Mouse (Mus musculus) embryonic facial prominence, embryonic 11.5 days (tissue): ENCODE results near the gene Dhx38. TPM values are rescaled to one million over a fixed set of nuclear protein-coding genes. Genes with fewer than 3 reads are reported as not detected.

Experiments
- ATAC-seq: fragments of 200-750 bp; cut with Nextera tagmentation; replicated peaks from 2 replicates; pipeline ENCODE4 v1.8.0; 2017; ENCODE audit warnings: low read depth; ENCODE audit not compliant: insufficient number of reproducible peaks, low FRiP score, low TSS enrichment
- DNase-seq: peaks from one replicate; pipeline ENCODE4 v3.0.0-alpha.2; 2015; ENCODE audit warnings: low spot score
- H3K27ac ChIP-seq: fragments of 300-500 bp; sonication (generic); replicated peaks from 2 replicates; pipeline ENCODE4 v1.5.1; 2014; ENCODE audit warnings: mild to moderate bottlenecking, low read depth, low read length, control low read depth
- H3K27me3 ChIP-seq: fragments of 300-500 bp; sonication (generic); 2 replicates; pipeline ENCODE4 v1.6.1; 2014; ENCODE audit warnings: mild to moderate bottlenecking, low read length, moderate library complexity, mixed read lengths; ENCODE audit not compliant: control insufficient read depth, insufficient read depth
- H3K36me3 ChIP-seq: fragments of 300-500 bp; sonication (generic); replicated peaks from 2 replicates; pipeline ENCODE4 v1.6.1; 2014; ENCODE audit warnings: low read depth, mild to moderate bottlenecking, low read length, moderate library complexity, mixed read lengths; ENCODE audit not compliant: control insufficient read depth, insufficient read depth
- H3K4me1 ChIP-seq: fragments of 300-500 bp; sonication (generic); 2 replicates; pipeline ENCODE4 v1.6.1; 2014; ENCODE audit warnings: low read length, mixed read lengths; ENCODE audit not compliant: control insufficient read depth, insufficient read depth
- H3K4me2 ChIP-seq: fragments of 300-500 bp; sonication (generic); 2 replicates; pipeline ENCODE4 v1.6.1; 2014; ENCODE audit warnings: low read depth, mild to moderate bottlenecking, control low read depth, low read length, moderate library complexity
- H3K4me3 ChIP-seq: fragments of 300-500 bp; sonication (generic); 2 replicates; pipeline ENCODE4 v1.5.1; 2014; ENCODE audit warnings: low read depth, low read length, control low read depth
- H3K9ac ChIP-seq: fragments of 300-500 bp; sonication (generic); replicated peaks from 2 replicates; pipeline ENCODE4 v1.6.1; 2014; ENCODE audit warnings: mild to moderate bottlenecking, control low read depth, low read length
- H3K9me3 ChIP-seq: fragments of 300-500 bp; sonication (generic); replicated peaks from 2 replicates; pipeline ENCODE4 v1.6.1; 2016; ENCODE audit warnings: mild to moderate bottlenecking, low read length, inconsistent platforms, mixed read lengths; ENCODE audit not compliant: control insufficient read depth
- WGBS: fragments of 180-500 bp; shearing (Covaris S2); extraction: QIAGEN DNeasy Blood & Tissue Kit; methylation state at CpG from one replicate; pipeline ENCODE4 v1.1.7; 2014; 5-methylcytosine and 5-hydroxymethylcytosine counted together
- polyA plus RNA-seq: library from polyadenylated mRNA; unstranded; fragments of >200 nt; fragmentation: Nextera tagmentation; extraction: Ambion mirVana; gene quantifications from 2 replicates; pipeline ENCODE4 v1.2.1, GENCODE M21; 2014

Gene Dhx38
- polyA plus RNA-seq, 1 experiment from 2014 or later: 20.4 TPM

DNA sequence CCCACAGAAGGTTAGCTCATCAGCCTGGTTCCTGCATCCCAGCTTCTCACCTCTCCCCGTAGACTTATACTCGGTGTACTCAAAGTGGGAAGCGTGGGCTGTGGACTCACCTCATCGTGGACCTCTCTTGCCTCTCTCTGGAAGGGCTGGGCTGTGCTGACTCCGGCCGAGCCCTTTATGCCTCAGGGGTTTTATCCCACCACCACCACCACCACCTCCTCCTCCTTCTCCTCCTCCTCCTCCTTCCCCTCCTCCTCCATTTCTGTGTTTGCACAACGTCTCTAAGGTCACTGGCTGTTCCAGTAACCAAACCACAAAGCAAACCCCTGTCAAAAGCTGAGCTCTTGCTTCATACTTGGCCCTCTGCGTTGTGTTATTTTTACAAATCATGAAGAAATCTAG is 13.2 kb upstream of the Dhx38 start, which contains the start of gene Hp:
Hp (minus strand) TSS at position 273 of the 402 bp plus-strand sequence.
- Histone ChIP-seq H3K9me3 (no peaks in the 10 kb centered on the region), H3K4me1 (no peaks in the 10 kb centered on the region), H3K36me3 (no peaks in the 10 kb centered on the region), H3K9ac (no peak within 1 kb of the TSS), H3K4me3 (no peak within 1 kb of the TSS), H3K4me2 (no peak within 1 kb of the TSS), H3K27me3 (no peaks in the 10 kb centered on the region), H3K27ac (no peak within 1 kb of the TSS)
- no peak for ATAC-seq
- DNase-seq: no peak
- WGBS: 58% methylated on average over 8 of the region's 8 CpGs

DNA sequence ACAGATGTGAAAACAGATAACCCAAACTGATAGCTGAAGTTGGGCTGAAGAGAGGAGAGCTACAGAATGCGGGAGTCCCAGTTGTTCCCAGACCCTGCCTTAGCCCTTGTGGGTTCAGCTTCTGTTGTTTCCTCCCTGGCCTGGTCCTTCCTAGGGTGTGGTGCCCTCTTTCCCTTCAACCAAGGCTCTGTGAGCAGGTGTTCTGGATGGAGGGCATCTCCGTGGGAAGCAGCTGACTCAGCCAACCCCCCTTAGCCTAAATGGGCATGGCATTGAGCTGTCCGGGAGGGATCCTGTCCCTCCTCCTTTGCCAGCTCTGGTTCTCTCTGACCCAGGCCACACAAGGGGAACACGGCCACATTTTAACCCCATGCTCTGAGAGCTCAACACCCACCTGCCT is 10.7 kb upstream of the Dhx38 start:
- no peaks in the 10 kb centered on the region for H3K9me3 ChIP-seq
- DNase-seq (no peak), ATAC-seq (no peak)
- H3K9ac ChIP-seq: no peak overlapping the region
- no peak overlapping the region for H3K4me3 ChIP-seq
- no peaks in the 10 kb centered on the region for H3K27me3 ChIP-seq
- H3K27ac ChIP-seq: no peak overlapping the region
- WGBS: 78% methylated on average over 4 of the region's 4 CpGs
- H3K36me3 ChIP-seq: no peaks in the 10 kb centered on the region
- no peaks in the 10 kb centered on the region for H3K4me1 ChIP-seq
- H3K4me2 ChIP-seq: no peak overlapping the region

GRCm38 (mm10) chr8:109571139-109571538 is 5.5 kb upstream of the Dhx38 start:
- no peaks in the 10 kb centered on the region for H3K27me3 ChIP-seq
- no peak overlapping the region for H3K4me3 ChIP-seq
- no peak overlapping the region for H3K4me2 ChIP-seq
- no peak overlapping the region for H3K27ac ChIP-seq
- H3K36me3 ChIP-seq: no peaks in the 10 kb centered on the region
- H3K9me3 ChIP-seq: no peaks in the 10 kb centered on the region
- DNase-seq (no peak), ATAC-seq (no peak)
- H3K4me1 ChIP-seq: no peaks in the 10 kb centered on the region
- WGBS: 87% methylated on average over 12 of the region's 12 CpGs
- no peak overlapping the region for H3K9ac ChIP-seq

DNA sequence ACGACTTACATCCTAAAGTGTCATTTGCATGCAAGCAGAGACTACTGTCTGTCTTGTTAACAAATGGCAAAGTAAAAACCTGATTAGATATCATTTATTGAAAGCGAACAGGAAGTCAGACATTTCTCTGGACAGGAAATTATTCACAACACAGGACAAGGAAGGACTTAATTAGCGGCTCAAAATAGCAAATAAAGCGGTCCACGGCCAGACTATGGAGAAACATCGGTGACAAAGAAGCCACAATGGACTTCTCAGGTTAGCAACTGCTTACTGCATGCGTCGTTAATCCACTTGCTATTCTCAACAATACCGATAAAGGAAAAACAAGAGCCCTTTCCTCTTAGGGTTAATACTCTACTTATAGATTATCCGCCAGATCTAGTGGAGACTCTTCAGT is 895 bp downstream of the Dhx38 start:
- 6% methylated on average over 10 of the region's 10 CpGs for WGBS
- H3K27me3 ChIP-seq: no peaks in the 10 kb centered on the region
- peak overlapping the region; percentile 95 for H3K9ac ChIP-seq
- ATAC-seq (no peak), DNase-seq (no peak)
- H3K9me3 ChIP-seq: no peaks in the 10 kb centered on the region
- peaks cover 2% of the 10 kb centered on the region for H3K36me3 ChIP-seq
- peak overlapping the region; percentile 78 for H3K4me2 ChIP-seq
- H3K4me1 ChIP-seq: no peaks in the 10 kb centered on the region
- H3K4me3 ChIP-seq: peak overlapping the region; percentile 91
- peak overlapping the region; percentile 78; the same call in 1 of the 2 replicates for H3K27ac ChIP-seq

DNA sequence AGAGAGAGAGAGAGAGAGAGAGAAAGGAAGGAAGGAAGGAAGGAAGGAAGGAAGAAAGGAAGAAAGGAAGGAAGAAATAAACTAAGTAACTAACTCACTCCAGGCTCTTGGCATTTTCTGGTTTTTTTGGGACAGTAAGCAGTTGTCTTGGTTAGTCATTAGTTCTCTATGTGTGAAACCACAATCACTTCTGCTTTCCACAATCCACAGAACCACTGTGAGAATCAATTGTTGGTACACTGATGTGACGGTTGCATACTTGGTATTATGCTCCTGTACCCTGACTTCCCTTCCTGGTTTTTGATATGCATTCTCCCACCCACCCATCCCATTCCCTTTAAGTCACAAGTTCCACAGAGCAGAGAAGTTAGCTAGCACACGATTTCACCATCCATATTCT is 1.8 kb downstream of the Dhx38 start:
- no peak overlapping the region for H3K4me3 ChIP-seq
- H3K4me1 ChIP-seq: no peaks in the 10 kb centered on the region
- no peak overlapping the region for H3K27ac ChIP-seq
- peaks cover 8% of the 10 kb centered on the region for H3K36me3 ChIP-seq
- ATAC-seq (no peak), DNase-seq (no peak)
- H3K9ac ChIP-seq: no peak overlapping the region
- no peaks in the 10 kb centered on the region for H3K27me3 ChIP-seq
- no peaks in the 10 kb centered on the region for H3K9me3 ChIP-seq
- H3K4me2 ChIP-seq: no peak overlapping the region
- WGBS: 83% methylated on average over 2 of the region's 2 CpGs

DNA sequence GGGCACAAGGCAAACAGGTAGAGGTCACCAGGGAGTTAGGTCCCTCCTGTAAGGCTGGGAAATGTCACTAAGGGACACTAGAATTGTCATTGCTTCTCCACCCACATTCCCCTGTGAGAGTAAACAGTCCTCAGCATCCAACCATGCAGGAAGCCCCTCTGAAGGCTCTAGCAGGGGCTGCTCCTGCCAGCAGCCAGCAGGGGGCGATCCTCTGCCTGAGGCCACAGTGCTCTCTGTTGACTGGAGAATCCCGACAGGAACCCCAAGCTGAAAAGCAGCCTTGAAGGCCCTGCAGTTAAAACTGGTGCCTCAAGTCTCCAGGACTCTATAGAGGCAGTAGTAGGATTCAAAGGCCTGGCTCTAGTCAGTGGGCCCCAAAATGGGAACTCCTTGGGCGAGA is 14.0 kb downstream of the Dhx38 start:
- no peak overlapping the region for H3K4me2 ChIP-seq
- H3K36me3 ChIP-seq: peaks cover 33% of the 10 kb centered on the region
- no peaks in the 10 kb centered on the region for H3K4me1 ChIP-seq
- DNase-seq (peak; percentile 56), ATAC-seq (no peak)
- no peaks in the 10 kb centered on the region for H3K9me3 ChIP-seq
- H3K27ac ChIP-seq: no peak overlapping the region
- 41% methylated on average over 3 of the region's 3 CpGs for WGBS
- no peak overlapping the region for H3K4me3 ChIP-seq
- no peaks in the 10 kb centered on the region for H3K27me3 ChIP-seq
- H3K9ac ChIP-seq: no peak overlapping the region

DNA sequence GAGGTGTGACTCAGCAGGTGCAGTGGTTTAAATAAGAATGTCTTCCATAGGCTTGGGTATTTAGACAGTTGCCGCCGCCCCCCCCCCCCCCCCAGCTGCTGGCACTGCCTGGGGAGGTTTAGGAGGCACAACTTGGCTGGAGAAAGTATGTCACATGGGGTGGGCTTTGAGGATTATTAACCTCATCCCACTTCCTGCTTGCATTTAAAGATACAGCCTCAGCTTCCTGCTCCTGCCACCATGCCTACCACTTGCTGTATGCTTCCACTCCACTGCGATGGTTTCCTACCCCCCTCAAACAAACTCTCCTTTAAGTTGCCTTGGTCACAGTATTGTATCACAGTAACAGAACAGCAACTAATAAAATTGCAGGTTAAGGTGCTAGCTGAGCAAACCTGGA is 21.6 kb downstream of the Dhx38 start:
- whole genome bisulfite sequencing: 51% methylated on average over 3 of the region's 3 CpGs
- H3K27ac ChIP-seq: no peak overlapping the region
- H3K27me3 ChIP-seq: no peaks in the 10 kb centered on the region
- ATAC-seq (no peak), DNase-seq (no peak)
- no peak overlapping the region for H3K4me2 ChIP-seq
- no peak overlapping the region for H3K4me3 ChIP-seq
- H3K4me1 ChIP-seq: no peaks in the 10 kb centered on the region
- H3K9ac ChIP-seq: no peak overlapping the region
- H3K9me3 ChIP-seq: no peaks in the 10 kb centered on the region
- H3K36me3 ChIP-seq: peaks cover 3% of the 10 kb centered on the region

- no peak overlapping the region for H3K27ac ChIP-seq
- no peak overlapping the region for H3K4me3 ChIP-seq
- DNase-seq (no peak), ATAC-seq (no peak)
- no peak overlapping the region for H3K4me2 ChIP-seq
- WGBS: 83% methylated on average over 8 of the region's 8 CpGs
- no peaks in the 10 kb centered on the region for H3K9me3 ChIP-seq
- H3K9ac ChIP-seq: no peak overlapping the region
- peaks cover 3% of the 10 kb centered on the region; the same call in 1 of the 2 replicates for H3K36me3 ChIP-seq
- no peaks in the 10 kb centered on the region for H3K27me3 ChIP-seq
- no peaks in the 10 kb centered on the region for H3K4me1 ChIP-seq
Observed at GRCm38 (mm10) chr8:109542748-109543519, 22.7 kb downstream of the Dhx38 start.
